Mouse (Mus musculus) testis, adult 2 months (tissue): ENCODE measurements around the gene Fam98c.

ENCODE experiments used
- CTCF ChIP-seq: fragments of 200-500 bp; IDR thresholded peaks from 2 replicates; pipeline ENCODE4 v1.5.1; 2012; ENCODE audit warnings: low read depth, mild to moderate bottlenecking, inconsistent platforms, low read length, moderate library complexity; ENCODE audit not compliant: control insufficient read depth, insufficient read depth, insufficient replicate concordance
- POLR2A ChIP-seq: fragments of 200-500 bp; IDR thresholded peaks from 2 replicates; pipeline ENCODE4 v1.6.1; 2012; ENCODE audit warnings: low read depth, mild to moderate bottlenecking, inconsistent platforms, low read length, moderate library complexity; ENCODE audit not compliant: control insufficient read depth

- TF ChIP-seq POLR2A (no peak), CTCF (no peak)
Measured at GRCm38 (mm10) chr7:29178106-29178505, 22.1 kb upstream of the Fam98c start.
